ENCODE assay signal across 35 mouse cellular contexts in the genomic region with DNA sequence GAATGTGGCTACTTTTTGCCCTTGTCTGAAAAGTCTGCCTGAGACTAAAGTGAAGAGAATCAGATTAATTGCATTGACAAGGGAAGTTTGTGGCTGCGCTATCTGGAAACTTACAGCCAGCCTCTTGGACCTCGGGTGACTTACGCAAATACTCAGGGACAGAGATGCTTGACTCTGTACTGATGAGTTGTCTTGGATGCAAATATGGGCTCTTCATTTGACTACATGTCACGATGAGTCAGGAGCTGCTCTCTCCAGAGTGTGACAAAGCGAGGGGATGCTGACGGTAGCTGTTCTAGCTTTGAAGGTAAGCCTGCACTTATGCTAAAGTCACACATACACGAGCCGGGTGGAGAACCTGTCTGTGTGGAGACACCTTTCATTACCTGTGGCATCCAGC.
"Had no signal": no experiment of that assay in that cellular context is flagged by ENCODE, and none has a peak within 500 bp of the region (broad histone marks: within the 10 kb centered on the region; RNA-seq: fewer than 3 reads in every experiment).

No protein-coding gene starts in this region.

- H3K4me3 ChIP-seq: heart, embryonic 10.5 days; heart, embryonic 12.5 days; heart, embryonic 13.5 days; heart, embryonic 15.5 days; hindbrain, embryonic 10.5 days; hindbrain, embryonic 12.5 days; hindbrain, embryonic 13.5 days; hindbrain, embryonic 15.5 days; intestine, embryonic 15.5 days; kidney, embryonic 15.5 days; layer of hippocampus, adult 2 months had no signal

- ATAC-seq: hindbrain, embryonic 16.5 days; hindbrain, postnatal 0 days; inflammation-experienced regulatory T-cells, adult 6 months; intestine, embryonic 15.5 days; intestine, embryonic 16.5 days; intestine, postnatal 0 days had no signal

- H3K36me3 ChIP-seq: heart, embryonic 10.5 days; heart, embryonic 12.5 days; heart, embryonic 13.5 days; heart, embryonic 15.5 days; hindbrain, embryonic 10.5 days; hindbrain, embryonic 12.5 days; hindbrain, embryonic 13.5 days; hindbrain, embryonic 15.5 days; intestine, embryonic 15.5 days; kidney, embryonic 15.5 days had no signal

- H3K4me2 ChIP-seq: heart, embryonic 11.5 days; heart, embryonic 12.5 days; heart, embryonic 13.5 days; heart, embryonic 15.5 days; hindbrain, embryonic 12.5 days; hindbrain, embryonic 13.5 days; hindbrain, embryonic 14.5 days; hindbrain, embryonic 15.5 days; intestine, embryonic 15.5 days; kidney, embryonic 15.5 days had no signal

- DNase-seq: heart, postnatal 10 days; heart, postnatal 14 days; heart, postnatal 36 days; heart, postnatal 4 days; kidney, adult 11 months; kidney, adult 18-20 months; kidney, adult 2 months; kidney, adult 8-10 months; kidney, adult 9 months; kidney, postnatal 10 days; kidney, postnatal 14 days; kidney, postnatal 25 days; kidney, postnatal 36 days; kidney, postnatal 4 days; layer of hippocampus, adult 9-11 months; layer of hippocampus, postnatal 36 days had no signal

- H3K9me3 ChIP-seq: heart, embryonic 10.5 days; heart, embryonic 13.5 days; heart, embryonic 15.5 days; hindbrain, embryonic 10.5 days; hindbrain, embryonic 12.5 days; hindbrain, embryonic 13.5 days; hindbrain, embryonic 15.5 days; intestine, embryonic 15.5 days; kidney, embryonic 15.5 days had no signal

- H3K9ac ChIP-seq: heart, embryonic 12.5 days; heart, embryonic 13.5 days; heart, embryonic 15.5 days; hindbrain, embryonic 12.5 days; hindbrain, embryonic 13.5 days; hindbrain, embryonic 14.5 days; hindbrain, embryonic 15.5 days; intestine, embryonic 15.5 days; kidney, embryonic 15.5 days had no signal

- H3K27ac ChIP-seq: heart, embryonic 10.5 days; heart, embryonic 13.5 days; heart, embryonic 15.5 days; hindbrain, embryonic 10.5 days; hindbrain, embryonic 12.5 days; hindbrain, embryonic 13.5 days; hindbrain, embryonic 14.5 days; hindbrain, embryonic 15.5 days; hindbrain, postnatal 0 days; intestine, embryonic 15.5 days; kidney, embryonic 15.5 days; kidney, postnatal 0 days; layer of hippocampus, adult 2 months had no signal

- H3K27me3 ChIP-seq: heart, embryonic 12.5 days; heart, embryonic 13.5 days; heart, embryonic 15.5 days; hindbrain, embryonic 12.5 days; hindbrain, embryonic 13.5 days; hindbrain, embryonic 15.5 days; intestine, embryonic 15.5 days; kidney, embryonic 15.5 days had no signal
